Mouse (Mus musculus) C2C12 (cell line): ENCODE results near the gene Srgap1. TPM values are rescaled to one million over a fixed set of nuclear protein-coding genes. Genes with fewer than 3 reads are reported as not detected.

Experiments used
- H3K27me3 ChIP-seq: one replicate; pipeline ENCODE4 v1.6.1; 2011; ENCODE audit not compliant: control insufficient read depth, insufficient read depth, insufficient read length
- H3K36me3 ChIP-seq: one replicate; pipeline ENCODE4 v1.6.1; 2011; ENCODE audit not compliant: control insufficient read depth, insufficient read depth
- H3K4me3 ChIP-seq: one replicate; pipeline ENCODE4 v1.5.1; 2011; ENCODE audit warnings: mild to moderate bottlenecking, control low read depth; ENCODE audit not compliant: poor library complexity, insufficient read depth, severe bottlenecking
- H3K79me2 ChIP-seq: one replicate; pipeline ENCODE4 v1.6.1; 2011; ENCODE audit not compliant: control insufficient read depth, insufficient read depth
- H3K79me3 ChIP-seq: one replicate; pipeline ENCODE4 v1.6.1; 2011; ENCODE audit warnings: low read depth, control low read depth
- H3ac ChIP-seq: one replicate; pipeline ENCODE3; 2011; ENCODE audit warnings: low read depth; ENCODE audit not compliant: control insufficient read depth, insufficient read length
- CEBPB ChIP-seq: IDR thresholded peaks from one replicate; pipeline ENCODE4 v1.6.1; 2011; ENCODE audit warnings: low read depth, mild to moderate bottlenecking, control low read depth, moderate library complexity
- CTCF ChIP-seq: IDR thresholded peaks from one replicate; pipeline ENCODE4 v1.5.1; 2011; ENCODE audit not compliant: control insufficient read depth, insufficient read depth, insufficient read length
- FOSL1 ChIP-seq: IDR thresholded peaks from one replicate; pipeline ENCODE4 v1.8.0; 2011; ENCODE audit warnings: mild to moderate bottlenecking, low read length; ENCODE audit not compliant: poor library complexity, insufficient read depth, severe bottlenecking
- MAX ChIP-seq: IDR thresholded peaks from one replicate; pipeline ENCODE4 v1.6.1; 2011; ENCODE audit warnings: mild to moderate bottlenecking, control low read depth
- MYOD1 ChIP-seq: IDR thresholded peaks from one replicate; pipeline ENCODE4 v1.6.1; 2011; ENCODE audit warnings: low read depth; ENCODE audit not compliant: control insufficient read depth, insufficient read length
- MYOG ChIP-seq: IDR thresholded peaks from one replicate; pipeline ENCODE4 v1.6.1; 2011; ENCODE audit not compliant: control insufficient read depth, insufficient read length; ENCODE audit errors: extremely low read depth
- USF1 ChIP-seq: IDR thresholded peaks from one replicate; pipeline ENCODE4 v1.6.1; 2011; ENCODE audit warnings: low read depth, mild to moderate bottlenecking, control low read depth, moderate library complexity
- polyA plus RNA-seq: library from polyadenylated mRNA; unstranded; fragments of >200 nt; fragmentation: generic; extraction: Trizol; gene quantifications from one replicate; pipeline ENCODE4 v1.2.1, GENCODE M21; 2012; ENCODE audit warnings: missing spikeins

Gene Srgap1
- polyA plus RNA-seq, 1 experiment: 0.06 TPM

DNA sequence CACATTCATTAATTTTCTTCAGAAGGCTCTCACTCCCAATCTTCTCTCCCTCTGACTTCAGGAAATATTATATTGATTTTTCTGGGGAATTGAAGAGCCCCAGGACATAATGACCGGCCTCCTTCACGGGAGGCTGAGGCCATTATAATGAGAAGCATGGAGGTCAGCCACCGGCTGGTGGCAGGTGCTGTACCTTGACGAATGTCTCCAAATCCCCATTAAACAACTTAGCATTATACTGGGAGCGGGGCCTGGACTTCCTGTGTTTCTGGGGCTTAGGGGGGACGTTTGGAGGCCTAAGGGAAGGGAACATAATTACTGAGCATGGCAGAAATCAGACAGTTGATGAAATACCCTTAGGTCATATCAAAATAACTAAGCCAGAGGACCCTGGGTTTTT, 218.1 kb downstream of the Srgap1 start:
- TF ChIP-seq USF1: no peak
- no peak for TF ChIP-seq CEBPB
- no peak for TF ChIP-seq FOSL1
- TF ChIP-seq MAX: no peak
- TF ChIP-seq MYOD1: no peak
- TF ChIP-seq MYOG: no peak
- TF ChIP-seq CTCF: no peak
- no peaks in the 10 kb centered on the region for H3K27me3 ChIP-seq
- H3K79me3 ChIP-seq: no peaks in the 10 kb centered on the region
- no peak overlapping the region for H3ac ChIP-seq
- no peaks in the 10 kb centered on the region for H3K79me2 ChIP-seq
- H3K36me3 ChIP-seq: no peaks in the 10 kb centered on the region
- no peak overlapping the region for H3K4me3 ChIP-seq

- H3K36me3 ChIP-seq: no peaks in the 10 kb centered on the region
- H3K79me3 ChIP-seq: no peaks in the 10 kb centered on the region
- H3K27me3 ChIP-seq: no peaks in the 10 kb centered on the region
- TF ChIP-seq USF1: no peak
- no peak for TF ChIP-seq MAX
- no peaks in the 10 kb centered on the region for H3K79me2 ChIP-seq
- H3ac ChIP-seq: no peak overlapping the region
- H3K4me3 ChIP-seq: no peak overlapping the region
Measured at GRCm38 (mm10) chr10:121822674-121823073, 224.4 kb downstream of the Srgap1 start.

- Histone ChIP-seq H3ac (no peak overlapping the region), H3K27me3 (no peaks in the 10 kb centered on the region), H3K4me3 (no peak overlapping the region), H3K79me3 (no peaks in the 10 kb centered on the region), H3K36me3 (no peaks in the 10 kb centered on the region), H3K79me2 (no peaks in the 10 kb centered on the region)
- TF ChIP-seq FOSL1 (no peak), MYOD1 (no peak), USF1 (no peak), MAX (no peak), MYOG (no peak), CEBPB (no peak), CTCF (no peak)
Measured at GRCm38 (mm10) chr10:121820846-121821245, 226.3 kb downstream of the Srgap1 start.

DNA sequence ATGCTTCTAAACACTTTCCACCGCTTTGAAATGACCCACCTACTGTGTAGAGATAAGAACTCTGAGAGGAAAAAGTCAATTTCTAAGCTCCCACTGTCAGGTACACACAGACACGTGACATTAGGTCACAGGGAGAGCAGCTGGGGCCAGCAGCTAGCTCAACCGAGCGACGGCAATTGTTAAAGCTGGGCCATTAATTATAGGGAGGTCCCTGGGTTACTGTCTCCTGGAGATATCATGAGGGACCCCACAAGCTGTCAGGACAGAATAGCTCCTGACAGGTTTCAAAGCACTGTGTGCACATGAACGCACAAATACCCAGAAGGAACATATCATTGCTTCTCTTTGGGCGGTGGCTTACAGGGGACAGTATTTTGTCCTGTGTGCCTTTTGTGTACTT, 229.1 kb downstream of the Srgap1 start:
- no peaks in the 10 kb centered on the region for H3K36me3 ChIP-seq
- no peaks in the 10 kb centered on the region for H3K79me3 ChIP-seq
- TF ChIP-seq CEBPB (no peak), USF1 (no peak), CTCF (no peak), MYOG (no peak), MAX (no peak), MYOD1 (no peak), FOSL1 (no peak)
- no peak overlapping the region for H3K4me3 ChIP-seq
- H3ac ChIP-seq: no peak overlapping the region
- no peaks in the 10 kb centered on the region for H3K27me3 ChIP-seq
- H3K79me2 ChIP-seq: no peaks in the 10 kb centered on the region

DNA sequence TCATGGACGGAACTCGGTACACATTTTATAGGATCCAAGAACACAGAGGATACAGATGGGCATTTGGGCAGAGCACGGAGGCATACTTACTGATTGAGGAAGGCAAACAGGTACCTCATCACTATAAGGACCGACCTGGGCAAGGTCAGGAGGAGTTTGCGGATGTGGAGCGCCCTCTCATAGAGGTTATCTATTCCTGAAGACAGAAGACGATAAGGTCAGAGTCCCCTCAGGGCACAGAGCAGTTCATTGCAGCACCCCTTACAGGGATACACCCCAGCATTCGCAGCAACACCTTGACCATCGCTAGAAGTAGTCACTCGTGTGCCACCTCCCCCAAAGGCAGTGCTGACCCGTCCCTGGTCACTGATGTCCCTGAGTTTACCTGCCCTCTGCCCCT, 239.3 kb downstream of the Srgap1 start:
- H3K4me3 ChIP-seq: no peak overlapping the region
- no peaks in the 10 kb centered on the region for H3K79me3 ChIP-seq
- no peaks in the 10 kb centered on the region for H3K27me3 ChIP-seq
- no peaks in the 10 kb centered on the region for H3K79me2 ChIP-seq
- no peaks in the 10 kb centered on the region for H3K36me3 ChIP-seq
- no peak overlapping the region for H3ac ChIP-seq
- TF ChIP-seq MAX: no peak
- TF ChIP-seq FOSL1: no peak
- TF ChIP-seq MYOG: no peak
- TF ChIP-seq CEBPB: no peak

- Histone ChIP-seq H3K79me3 (no peaks in the 10 kb centered on the region), H3K4me3 (no peak overlapping the region), H3K36me3 (no peaks in the 10 kb centered on the region), H3K27me3 (peaks cover 3% of the 10 kb centered on the region), H3K79me2 (no peaks in the 10 kb centered on the region), H3ac (no peak overlapping the region)
- TF ChIP-seq USF1: no peak
- no peak for TF ChIP-seq MYOG
- no peak for TF ChIP-seq FOSL1
- TF ChIP-seq MYOD1: no peak
- no peak for TF ChIP-seq CTCF
- no peak for TF ChIP-seq CEBPB
- TF ChIP-seq MAX: no peak
Measured at GRCm38 (mm10) chr10:121806806-121807205, 240.3 kb downstream of the Srgap1 start.
